Mouse (Mus musculus) lung, embryonic 14.5 days (tissue): Measurements from ENCODE around the gene Plekhm3. TPM values are rescaled to one million over a fixed set of nuclear protein-coding genes. Genes with fewer than 3 reads are reported as not detected.

Source experiments
- ATAC-seq: fragments of 200-750 bp; cut with Nextera tagmentation; 2 replicates; pipeline ENCODE4 v1.8.0; 2017; ENCODE audit warnings: mild to moderate bottlenecking, moderate TSS enrichment, moderate library complexity; ENCODE audit not compliant: insufficient read depth
- DNase-seq: peaks from one replicate; pipeline ENCODE4 v3.0.0-alpha.2; 2015
- H3K27ac ChIP-seq: fragments of 300-500 bp; sonication (generic); 2 replicates; pipeline ENCODE4 v1.5.1; 2014; ENCODE audit warnings: low read depth, mild to moderate bottlenecking, moderate library complexity
- H3K27me3 ChIP-seq: fragments of 300-500 bp; sonication (generic); 2 replicates; pipeline ENCODE4 v1.6.1; 2014; ENCODE audit warnings: low read length, control low read depth; ENCODE audit not compliant: insufficient read depth
- H3K36me3 ChIP-seq: fragments of 300-500 bp; sonication (generic); 2 replicates; pipeline ENCODE4 v1.6.1; 2014; ENCODE audit warnings: control low read depth; ENCODE audit not compliant: insufficient read depth
- H3K4me1 ChIP-seq: fragments of 300-500 bp; sonication (generic); 2 replicates; pipeline ENCODE4 v1.6.1; 2014; ENCODE audit warnings: antibody characterized with exemption, control low read depth; ENCODE audit not compliant: insufficient read depth
- H3K4me2 ChIP-seq: fragments of 300-500 bp; sonication (generic); 2 replicates; pipeline ENCODE4 v1.6.1; 2014; ENCODE audit warnings: mild to moderate bottlenecking
- H3K4me3 ChIP-seq: fragments of 300-500 bp; sonication (generic); 2 replicates; pipeline ENCODE4 v1.5.1; 2014; ENCODE audit warnings: low read depth, low read length
- H3K9ac ChIP-seq: fragments of 300-500 bp; sonication (generic); 2 replicates; pipeline ENCODE4 v1.6.1; 2014
- H3K9me3 ChIP-seq: fragments of 300-500 bp; sonication (generic); 2 replicates; pipeline ENCODE4 v1.6.1; 2016; ENCODE audit warnings: low read depth, low read length, control low read depth
- CTCF ChIP-seq: IDR thresholded peaks from 2 replicates; pipeline ENCODE4 v1.5.1; 2016; ENCODE audit warnings: antibody characterized with exemption, low read depth
- WGBS: fragments of 180-500 bp; shearing (Covaris S2); extraction: QIAGEN DNeasy Blood & Tissue Kit; methylation state at CpG from one replicate; pipeline ENCODE4 v1.1.7; 2014; 5-methylcytosine and 5-hydroxymethylcytosine counted together
- polyA plus RNA-seq: library from polyadenylated mRNA; unstranded; fragments of >200 nt; fragmentation: Nextera tagmentation; extraction: Ambion mirVana; gene quantifications from 2 replicates; pipeline ENCODE4 v1.2.1, GENCODE M21; 2014

Gene Plekhm3
- polyA plus RNA-seq, 1 experiment from 2014 or later = 8.1 TPM

DNA sequence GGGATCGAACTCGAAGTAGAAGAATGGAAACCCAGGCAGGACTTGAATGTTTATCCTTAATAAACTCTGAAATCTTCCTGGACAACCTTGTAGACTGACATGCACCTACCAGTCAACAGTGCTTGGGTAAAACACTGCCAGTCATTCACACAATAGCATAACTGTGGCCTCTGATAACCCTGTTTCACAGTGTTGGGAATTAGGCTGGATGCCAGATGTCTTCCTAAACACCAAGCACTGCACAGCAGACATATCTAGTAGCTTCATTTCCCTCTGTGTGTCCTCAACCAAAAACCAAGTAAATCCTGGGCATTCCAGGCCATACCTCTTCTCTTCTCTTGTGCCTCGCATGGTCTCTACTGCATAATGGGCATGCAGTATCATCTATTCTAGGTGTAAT, 42.3 kb downstream of the Plekhm3 start:
- DNase-seq = no peak
- Histone ChIP-seq H3K4me2 (no peak overlapping the region), H3K9ac (no peak overlapping the region), H3K9me3 (no peaks in the 10 kb centered on the region), H3K4me3 (no peak overlapping the region), H3K36me3 (no peaks in the 10 kb centered on the region), H3K4me1 (no peaks in the 10 kb centered on the region), H3K27me3 (no peaks in the 10 kb centered on the region), H3K27ac (no peak overlapping the region)
- no peak for TF ChIP-seq CTCF
- ATAC-seq = no peak
- 80% methylated on average over 3 of the region's 3 CpGs for WGBS

DNA sequence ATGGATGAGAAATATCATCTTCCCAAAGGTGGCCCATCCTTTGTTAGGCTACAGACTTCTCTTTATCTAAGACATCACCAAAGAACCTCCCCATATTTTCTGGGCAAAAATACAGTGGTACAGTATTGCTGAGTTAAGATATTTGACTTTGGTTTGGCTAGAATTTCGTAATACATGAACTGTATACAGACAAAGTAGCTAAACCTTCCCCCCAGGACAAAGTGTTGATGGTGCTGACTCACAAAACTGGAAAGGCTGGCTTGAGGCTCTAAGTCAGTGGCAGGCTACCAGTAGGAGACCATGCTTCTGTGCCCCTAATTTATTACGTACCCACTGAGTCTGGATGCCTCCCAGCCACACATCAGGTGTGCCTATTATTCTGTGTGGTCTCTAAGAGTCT, 48.9 kb downstream of the Plekhm3 start:
- Histone ChIP-seq H3K9me3 (no peaks in the 10 kb centered on the region), H3K4me2 (no peak overlapping the region), H3K36me3 (no peaks in the 10 kb centered on the region), H3K4me1 (no peaks in the 10 kb centered on the region), H3K27me3 (no peaks in the 10 kb centered on the region), H3K4me3 (no peak overlapping the region), H3K27ac (no peak overlapping the region), H3K9ac (no peak overlapping the region)
- 85% methylated on average over 2 of the region's 2 CpGs for WGBS
- no peak for TF ChIP-seq CTCF
- DNase-seq (no peak), ATAC-seq (no peak)

DNA sequence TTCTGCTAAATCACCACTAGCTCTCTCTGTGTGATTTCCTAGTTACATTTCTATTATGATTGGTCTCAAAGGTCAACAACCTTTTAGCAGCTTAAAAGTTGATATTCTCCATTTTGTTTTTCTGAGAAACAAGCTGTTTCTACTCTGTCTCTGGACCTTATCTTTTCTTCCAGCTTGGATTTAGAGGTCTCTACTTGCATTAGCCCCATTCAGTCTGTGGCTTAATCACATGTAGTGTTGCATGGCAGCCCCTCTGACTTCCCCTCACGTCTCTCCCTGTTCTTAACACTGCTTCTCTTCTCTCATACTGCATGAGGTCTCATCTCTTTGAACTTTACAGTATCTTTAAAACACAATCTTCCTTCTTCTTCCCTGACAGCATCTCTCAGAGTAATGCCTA, 50.4 kb downstream of the Plekhm3 start:
- no peak for TF ChIP-seq CTCF
- DNase-seq (no peak), ATAC-seq (no peak)
- H3K4me1 ChIP-seq = no peaks in the 10 kb centered on the region
- H3K27me3 ChIP-seq = no peaks in the 10 kb centered on the region
- no peak overlapping the region for H3K4me3 ChIP-seq
- no peaks in the 10 kb centered on the region for H3K36me3 ChIP-seq
- H3K9ac ChIP-seq = no peak overlapping the region
- 56% methylated on average over 1 of the region's 1 CpGs for WGBS
- H3K4me2 ChIP-seq = no peak overlapping the region
- no peaks in the 10 kb centered on the region for H3K9me3 ChIP-seq
- no peak overlapping the region for H3K27ac ChIP-seq

DNA sequence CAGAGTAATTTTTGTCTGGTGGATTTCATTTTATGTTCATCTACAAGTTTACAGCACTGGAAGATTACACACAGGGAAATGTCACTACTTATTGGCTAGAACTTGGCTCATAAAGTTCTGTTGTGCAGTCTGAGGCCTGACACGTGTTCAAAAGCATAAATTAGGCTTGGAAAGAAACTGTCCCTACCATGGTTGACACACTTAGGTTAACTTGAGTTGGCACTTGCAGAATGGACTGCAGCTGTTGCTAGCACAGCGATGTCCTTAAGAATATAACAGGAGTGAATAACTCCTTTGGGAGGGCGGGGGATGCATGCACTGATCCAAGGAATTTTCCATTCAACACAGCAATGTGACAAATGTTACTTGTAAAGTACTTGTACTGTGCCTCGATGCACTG, 53.2 kb downstream of the Plekhm3 start:
- no peak for TF ChIP-seq CTCF
- Histone ChIP-seq H3K4me1 (no peaks in the 10 kb centered on the region), H3K9me3 (no peaks in the 10 kb centered on the region), H3K4me3 (no peak overlapping the region), H3K27me3 (no peaks in the 10 kb centered on the region), H3K9ac (no peak overlapping the region), H3K36me3 (no peaks in the 10 kb centered on the region), H3K4me2 (no peak overlapping the region), H3K27ac (no peak overlapping the region)
- WGBS = 72% methylated on average over 4 of the region's 4 CpGs
- ATAC-seq (no peak), DNase-seq (no peak)

DNA sequence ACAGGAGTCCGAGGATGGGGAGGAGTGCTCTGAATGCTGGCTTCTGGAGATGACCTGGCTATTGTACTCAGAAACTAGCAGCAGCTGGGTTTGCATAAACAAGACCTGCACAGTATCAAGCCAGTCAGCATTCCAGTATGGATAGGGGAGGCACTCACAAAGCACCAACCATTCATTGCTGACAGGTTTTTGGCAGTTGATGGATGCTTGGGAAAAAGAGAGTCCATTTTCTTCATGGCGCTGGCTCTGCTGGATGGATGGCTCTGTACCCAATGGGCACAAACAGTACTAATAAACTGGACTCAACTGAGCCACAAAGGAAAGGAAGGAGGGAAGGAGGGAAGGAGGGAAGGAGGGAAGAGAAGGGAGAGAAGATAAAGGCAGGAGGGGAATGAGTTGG, 53.8 kb downstream of the Plekhm3 start:
- ATAC-seq (no peak), DNase-seq (no peak)
- H3K9ac ChIP-seq = no peak overlapping the region
- WGBS = 71% methylated on average over 2 of the region's 2 CpGs
- TF ChIP-seq CTCF = no peak
- H3K4me1 ChIP-seq = no peaks in the 10 kb centered on the region
- H3K27me3 ChIP-seq = no peaks in the 10 kb centered on the region
- H3K9me3 ChIP-seq = no peaks in the 10 kb centered on the region
- H3K27ac ChIP-seq = no peak overlapping the region
- no peaks in the 10 kb centered on the region for H3K36me3 ChIP-seq
- H3K4me2 ChIP-seq = no peak overlapping the region
- H3K4me3 ChIP-seq = no peak overlapping the region

DNA sequence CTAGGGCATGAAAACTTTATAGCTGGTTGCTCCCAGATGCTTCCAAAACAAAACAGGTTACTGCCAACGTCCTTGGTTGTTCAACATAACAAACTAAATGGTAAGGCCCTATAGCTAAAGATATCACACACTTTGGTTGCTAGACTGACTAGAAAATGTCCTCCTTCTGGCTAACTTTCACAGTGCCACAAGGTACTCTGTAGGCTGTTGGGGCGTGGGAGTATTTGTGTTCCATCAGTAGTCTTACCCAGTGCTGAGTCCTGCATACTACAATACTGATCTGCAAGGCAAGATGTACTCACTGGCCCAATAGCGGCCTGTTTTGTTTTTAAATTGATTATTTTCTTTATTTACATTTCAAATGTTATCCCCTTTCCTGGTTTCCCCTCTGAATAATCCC, 56.9 kb downstream of the Plekhm3 start:
- Histone ChIP-seq H3K27me3 (no peaks in the 10 kb centered on the region), H3K9me3 (no peaks in the 10 kb centered on the region), H3K36me3 (no peaks in the 10 kb centered on the region), H3K9ac (no peak overlapping the region), H3K4me3 (no peak overlapping the region), H3K4me1 (no peaks in the 10 kb centered on the region), H3K4me2 (no peak overlapping the region), H3K27ac (no peak overlapping the region)
- ATAC-seq (no peak), DNase-seq (no peak)
- no peak for TF ChIP-seq CTCF
- 84% methylated on average over 3 of the region's 3 CpGs for WGBS

DNA sequence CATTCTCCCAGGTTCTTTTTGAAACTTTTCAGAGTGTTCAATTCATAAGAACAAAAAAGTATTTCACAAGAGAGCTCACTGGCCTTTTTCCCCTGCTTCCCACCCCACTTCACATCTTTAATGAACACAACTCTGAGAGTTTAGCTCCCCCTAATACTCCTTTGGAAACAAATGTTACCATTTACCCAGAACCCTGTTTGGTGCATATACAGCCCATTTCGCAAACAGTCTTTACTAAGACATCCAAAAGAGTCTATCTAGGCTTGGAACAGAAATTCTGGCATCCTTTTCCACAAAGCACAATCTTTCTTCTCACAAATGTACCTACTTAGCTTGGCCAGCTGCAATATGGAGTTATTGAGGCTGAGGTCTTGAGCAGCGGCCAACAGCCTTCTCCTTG, 59.1 kb downstream of the Plekhm3 start:
- no peak for TF ChIP-seq CTCF
- Histone ChIP-seq H3K4me1 (no peaks in the 10 kb centered on the region), H3K36me3 (no peaks in the 10 kb centered on the region), H3K4me2 (no peak overlapping the region), H3K4me3 (no peak overlapping the region), H3K27me3 (no peaks in the 10 kb centered on the region), H3K9ac (no peak overlapping the region), H3K9me3 (no peaks in the 10 kb centered on the region), H3K27ac (no peak overlapping the region)
- 94% methylated on average over 2 of the region's 2 CpGs for WGBS
- ATAC-seq = no peak
- no peak for DNase-seq

DNA sequence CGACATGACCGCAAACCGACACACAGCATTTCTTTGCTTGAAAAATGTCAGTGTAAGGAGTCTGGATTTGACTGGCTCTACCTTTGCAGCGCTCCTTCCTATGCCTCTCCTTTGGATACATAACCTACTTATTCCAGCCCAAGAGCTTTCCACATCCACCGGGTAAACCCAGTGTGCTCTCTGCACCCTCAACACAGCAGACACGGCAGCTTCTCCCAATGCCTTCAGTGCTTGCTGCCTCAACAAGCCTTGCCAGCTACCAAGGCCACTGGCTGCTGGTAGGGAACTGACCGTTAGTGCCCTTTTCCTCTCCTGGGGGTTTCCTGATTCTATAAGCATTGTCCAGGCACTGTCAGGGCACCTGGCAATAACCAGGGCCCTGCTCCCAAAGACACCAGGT, 62.8 kb downstream of the Plekhm3 start:
- H3K4me2 ChIP-seq = no peak overlapping the region
- TF ChIP-seq CTCF = no peak
- WGBS = 85% methylated on average over 7 of the region's 7 CpGs
- no peaks in the 10 kb centered on the region for H3K4me1 ChIP-seq
- H3K9ac ChIP-seq = no peak overlapping the region
- H3K4me3 ChIP-seq = no peak overlapping the region
- ATAC-seq = no peak
- no peaks in the 10 kb centered on the region for H3K9me3 ChIP-seq
- no peak overlapping the region for H3K27ac ChIP-seq
- no peak for DNase-seq
- no peaks in the 10 kb centered on the region for H3K27me3 ChIP-seq
- no peaks in the 10 kb centered on the region for H3K36me3 ChIP-seq
